Comparison of ENCODE assay signal across 8 mouse cellular contexts in genomic region chr1:75458025-75458788, GRCm38 (mm10). TPM values are rescaled to one million over a fixed set of nuclear protein-coding genes. Genes with fewer than 3 reads are reported as not detected.
DNase-seq lines count a peak whose midpoint lies in the region; ATAC-seq and TF ChIP-seq lines count a peak whose summit lies in the region.

No protein-coding gene starts in this region.

- WGBS in hindbrain, embryonic 14.5 days = 2% methylated on average over 41 of the region's 42 CpGs
- WGBS in liver, embryonic 12.5 days (ENCODE audit: insufficient replicate concordance) = 3% methylated on average over 42 of the region's 42 CpGs
- 1% methylated on average over 42 of the region's 42 CpGs for WGBS in neural tube, embryonic 14.5 days

- peak overlapping the region; percentile 70; the same call in 1 of the 2 replicates for H3K27ac ChIP-seq in hindbrain, embryonic 14.5 days
- H3K27ac ChIP-seq in liver, embryonic 12.5 days = peak overlapping the region; percentile 58; the same call in 1 of the 2 replicates
- H3K27ac ChIP-seq in neural tube, embryonic 14.5 days (ENCODE audit: low read depth, low read length) = peak overlapping the region; percentile 73

- H3K4me1 ChIP-seq in hindbrain, embryonic 14.5 days (replicated peaks; ENCODE audit: control insufficient read depth, insufficient read depth, low read length) = peaks cover 40% of the 10 kb centered on the region
- peaks cover 65% of the 10 kb centered on the region for H3K4me1 ChIP-seq in liver, embryonic 12.5 days
- peaks cover 12% of the 10 kb centered on the region for H3K4me1 ChIP-seq in neural tube, embryonic 14.5 days (ENCODE audit: control insufficient read depth, insufficient read depth, low read length)

- POLR2A ChIA-PET in Patski (lab: Charles Lee) = interaction anchor here (0.6 to 1.7 kb wide), 5 partner anchors 10 to 140 kb away, joined by 3 to 7 read pairs (median 4); no protein-coding TSS in a partner anchor

- H3K4me3 ChIP-seq in hindbrain, embryonic 14.5 days (replicated peaks; ENCODE audit: low read length) = peak overlapping the region; percentile 20
- peak overlapping the region; percentile 42 for H3K4me3 ChIP-seq in liver, embryonic 12.5 days
- H3K4me3 ChIP-seq in neural tube, embryonic 14.5 days (ENCODE audit: low read depth, low read length) = peak overlapping the region; percentile 16; the same call in 1 of the 2 replicates

- no peak for TF ChIP-seq CTCF in Patski (IDR thresholded peaks at IDR 0.05)

- no peaks in the 10 kb centered on the region for H3K9me3 ChIP-seq in hindbrain, embryonic 14.5 days (ENCODE audit: control insufficient read depth, low read length)
- no peaks in the 10 kb centered on the region for H3K9me3 ChIP-seq in liver, embryonic 12.5 days (replicated peaks)
- no peaks in the 10 kb centered on the region for H3K9me3 ChIP-seq in neural tube, embryonic 14.5 days (ENCODE audit: control insufficient read depth, low read length)

- ATAC-seq in Patski = peak; percentile 67
- 0 out of 2 replicates have a peak, but pooled peaks have one; percentile 30 for ATAC-seq in erythroblast, adult 5-6 weeks (replicated peaks; ENCODE audit: low FRiP score, poor library complexity, severe bottlenecking)
- peak; percentile 49; the same call in 1 of the 2 replicates for ATAC-seq in hindbrain, embryonic 14.5 days (ENCODE audit: low FRiP score)
- ATAC-seq in liver, embryonic 12.5 days = peak; percentile 57
- peak; percentile 38 for ATAC-seq in neural tube, embryonic 14.5 days (ENCODE audit: low read depth)

- in situ Hi-C loops in Patski (cut with MboI; ENCODE audit: low pct_unique_long_range_greater_than_20kb) = no loop called here

- peak overlapping the region; percentile 45; the same call in 1 of the 2 replicates for H3K9ac ChIP-seq in hindbrain, embryonic 14.5 days
- H3K9ac ChIP-seq in liver, embryonic 12.5 days = peak overlapping the region; percentile 27; the same call in 1 of the 2 replicates
- H3K9ac ChIP-seq in neural tube, embryonic 14.5 days (replicated peaks; ENCODE audit: low read depth, low read length) = peak overlapping the region; percentile 28; the same call in 1 of the 2 replicates

- peak overlapping the region; percentile 51 for H3K4me2 ChIP-seq in hindbrain, embryonic 14.5 days (replicated peaks)
- peak overlapping the region; percentile 65 for H3K4me2 ChIP-seq in liver, embryonic 12.5 days
- peak overlapping the region; percentile 44 for H3K4me2 ChIP-seq in neural tube, embryonic 14.5 days (ENCODE audit: low read depth, low read length)

- H3K27me3 ChIP-seq in Patski = no peaks in the 10 kb centered on the region
- H3K27me3 ChIP-seq in hindbrain, embryonic 14.5 days (ENCODE audit: control insufficient read depth, insufficient read depth, low read length) = peaks cover 7% of the 10 kb centered on the region; the same call in 1 of the 2 replicates
- H3K27me3 ChIP-seq in liver, embryonic 12.5 days (replicated peaks) = peaks cover 85% of the 10 kb centered on the region
- H3K27me3 ChIP-seq in neural tube, embryonic 14.5 days (ENCODE audit: control insufficient read depth, insufficient read depth, low read length) = no peaks in the 10 kb centered on the region

- H3K36me3 ChIP-seq in hindbrain, embryonic 14.5 days (replicated peaks; ENCODE audit: control insufficient read depth, insufficient read depth) = no peaks in the 10 kb centered on the region
- no peaks in the 10 kb centered on the region for H3K36me3 ChIP-seq in liver, embryonic 12.5 days
- no peaks in the 10 kb centered on the region for H3K36me3 ChIP-seq in neural tube, embryonic 14.5 days (ENCODE audit: control insufficient read depth, insufficient read depth, low read length)

- CTCF ChIA-PET in Patski (lab: Charles Lee) = interaction anchor here (0.9 to 3.6 kb wide), 9 partner anchors 9 to 115 kb away, joined by 3 to 23 read pairs (median 4); partner anchors contain the start of genes Chpf, Gmppa and Tmem198

- DNase-seq in kidney, adult 11 months = peak; percentile 23
- DNase-seq in kidney, adult 8-10 months = no peak
- peak; percentile 58 for DNase-seq in Patski (ENCODE audit: low read depth, low spot score)
- no peak for DNase-seq in hindbrain, embryonic 14.5 days (ENCODE audit: low spot score)
- DNase-seq in c-Kit-positive CD71-positive TER-119-positive erythroid progenitor cells, embryonic 14.5 days (ENCODE audit: low spot score) = no peak

RNA-seq across cellular contexts. Expression of gene Asic4, which starts 8.0 kb away (rescaled TPM):
- polyA plus RNA-seq in Patski (2021) = 0.04 TPM
- total RNA-seq in erythroblast, adult 5-6 weeks (2015; ENCODE audit: low replicate concordance) = not detected in 2 replicates
- not detected in 2 replicates for total RNA-seq in erythroblast, adult 5-6 weeks (2017; ENCODE audit: low replicate concordance)
- polyA plus RNA-seq in hindbrain, embryonic 14.5 days (2014; fragmentation: Nextera tagmentation; extraction: Ambion mirVana) = 4.9 and 5.0 TPM in 2 replicates
- polyA plus RNA-seq in liver, embryonic 12.5 days (2016; fragmentation: Nextera tagmentation; extraction: Ambion mirVana) = 0.83 and 1.3 TPM in 2 replicates
- polyA plus RNA-seq in neural tube, embryonic 14.5 days (2014; fragmentation: Nextera tagmentation; extraction: Ambion mirVana) = 4.7 and 6.9 TPM in 2 replicates

RNA-seq across cellular contexts. Expression of gene Chpf, which starts 20.9 kb away (rescaled TPM):
- polyA plus RNA-seq in Patski (2021) = 65.0 TPM
- total RNA-seq in erythroblast, adult 5-6 weeks (2015; ENCODE audit: low replicate concordance) = 0.42 TPM in 1 of 2 replicates, not detected in the other
- 0.26 and 1.3 TPM in 2 replicates for total RNA-seq in erythroblast, adult 5-6 weeks (2017; ENCODE audit: low replicate concordance)
- polyA plus RNA-seq in hindbrain, embryonic 14.5 days (2014; fragmentation: Nextera tagmentation; extraction: Ambion mirVana) = 49.2 and 55.0 TPM in 2 replicates
- 13.0 and 14.5 TPM in 2 replicates for polyA plus RNA-seq in liver, embryonic 12.5 days (2016; fragmentation: Nextera tagmentation; extraction: Ambion mirVana)
- polyA plus RNA-seq in neural tube, embryonic 14.5 days (2014; fragmentation: Nextera tagmentation; extraction: Ambion mirVana) = 44.7 and 45.4 TPM in 2 replicates

RNA-seq across cellular contexts. Expression of gene Tmem198, which starts 21.1 kb away (rescaled TPM):
- polyA plus RNA-seq in Patski (2021) = 1.7 TPM
- not detected in 2 replicates for total RNA-seq in erythroblast, adult 5-6 weeks (2015; ENCODE audit: low replicate concordance)
- not detected in 2 replicates for total RNA-seq in erythroblast, adult 5-6 weeks (2017; ENCODE audit: low replicate concordance)
- polyA plus RNA-seq in hindbrain, embryonic 14.5 days (2014; fragmentation: Nextera tagmentation; extraction: Ambion mirVana) = 37.5 and 40.3 TPM in 2 replicates
- polyA plus RNA-seq in liver, embryonic 12.5 days (2016; fragmentation: Nextera tagmentation; extraction: Ambion mirVana) = 0.18 and 0.20 TPM in 2 replicates
- polyA plus RNA-seq in neural tube, embryonic 14.5 days (2014; fragmentation: Nextera tagmentation; extraction: Ambion mirVana) = 34.0 and 38.3 TPM in 2 replicates

RNA-seq across cellular contexts. Expression of gene Gmppa, which starts 22.5 kb away (rescaled TPM):
- 76.8 TPM for polyA plus RNA-seq in Patski (2021)
- 2.9 and 14.4 TPM in 2 replicates for total RNA-seq in erythroblast, adult 5-6 weeks (2015; ENCODE audit: low replicate concordance)
- 6.1 and 20.1 TPM in 2 replicates for total RNA-seq in erythroblast, adult 5-6 weeks (2017; ENCODE audit: low replicate concordance)
- 53.1 and 65.0 TPM in 2 replicates for polyA plus RNA-seq in hindbrain, embryonic 14.5 days (2014; fragmentation: Nextera tagmentation; extraction: Ambion mirVana)
- polyA plus RNA-seq in liver, embryonic 12.5 days (2016; fragmentation: Nextera tagmentation; extraction: Ambion mirVana) = 44.0 and 47.9 TPM in 2 replicates
- polyA plus RNA-seq in neural tube, embryonic 14.5 days (2014; fragmentation: Nextera tagmentation; extraction: Ambion mirVana) = 58.6 and 64.5 TPM in 2 replicates

RNA-seq across cellular contexts. Expression of gene Obsl1, which starts 48.0 kb away (rescaled TPM):
- 33.3 TPM for polyA plus RNA-seq in Patski (2021)
- not detected in 2 replicates for total RNA-seq in erythroblast, adult 5-6 weeks (2015; ENCODE audit: low replicate concordance)
- not detected in 2 replicates for total RNA-seq in erythroblast, adult 5-6 weeks (2017; ENCODE audit: low replicate concordance)
- polyA plus RNA-seq in hindbrain, embryonic 14.5 days (2014; fragmentation: Nextera tagmentation; extraction: Ambion mirVana) = 22.6 and 25.9 TPM in 2 replicates
- 25.2 and 27.9 TPM in 2 replicates for polyA plus RNA-seq in liver, embryonic 12.5 days (2016; fragmentation: Nextera tagmentation; extraction: Ambion mirVana)
- polyA plus RNA-seq in neural tube, embryonic 14.5 days (2014; fragmentation: Nextera tagmentation; extraction: Ambion mirVana) = 18.7 and 21.4 TPM in 2 replicates

Comparison
In these comparisons a context has a peak if more than half of its experiments do, and no peak if none do; other contexts are left out.
1. DNase-seq: peak in kidney, adult 11 months (single experiment) and Patski (single experiment); none in kidney, adult 8-10 months (0 of 2), hindbrain, embryonic 14.5 days (single experiment) and c-Kit-positive CD71-positive TER-119-positive erythroid progenitor cells, embryonic 14.5 days (single experiment).
2. RNA of gene Tmem198, which starts 21.1 kb away (polyA plus RNA-seq): 34.0 to 38.3 TPM in neural tube, embryonic 14.5 days and 37.5 to 40.3 TPM in hindbrain, embryonic 14.5 days; 1.7 TPM in Patski (single experiment) and 0.18 to 0.20 TPM in liver, embryonic 12.5 days; every median in the first group is over 10 times any median in the second.
3. Peak in every context shown above with its lines, with median percentiles within 50 percentile points of each other: ATAC-seq, H3K27ac ChIP-seq, H3K4me2 ChIP-seq, H3K4me3 ChIP-seq and H3K9ac ChIP-seq.